Mouse (Mus musculus) stomach, postnatal 0 days (tissue): Measurements from ENCODE around the gene Itprip.

Source experiments
- CTCF ChIP-seq: IDR thresholded peaks from 2 replicates; pipeline ENCODE4 v1.5.1; 2016; ENCODE audit warnings: antibody characterized with exemption, low read depth, mild to moderate bottlenecking, moderate library complexity
- EP300 ChIP-seq: optimal IDR thresholded peaks from 2 replicates; pipeline ENCODE3; 2016; ENCODE audit warnings: antibody characterized with exemption

- TF ChIP-seq CTCF: peak; percentile 93
- no peak for TF ChIP-seq EP300
These were observed 13.0 kb upstream of the Itprip start for GRCm38 (mm10) chr19:47931982-47932638.
